Mouse (Mus musculus) embryo, embryonic 10.5 days (tissue): ENCODE measurements around the gene Npdc1.

ENCODE experiments used
- DNase-seq: peaks from one replicate; pipeline ENCODE4 v3.0.0-alpha.2; 2015; ENCODE audit warnings: low spot score

Npdc1 gene

GRCm38 (mm10) chr2:25430395-25431233, 31.5 kb downstream of the Npdc1 start:
- DNase-seq, result no peak

GRCm38 (mm10) chr2:25431308-25431855, 32.2 kb downstream of the Npdc1 start:
- peak; percentile 9 for DNase-seq

GRCm38 (mm10) chr2:25432326-25433098, 33.4 kb downstream of the Npdc1 start:
- no peak for DNase-seq

- no peak for DNase-seq
These were observed 34.0 kb downstream of the Npdc1 start for GRCm38 (mm10) chr2:25433101-25433500.

- no peak for DNase-seq
These were observed 35.1 kb downstream of the Npdc1 start for GRCm38 (mm10) chr2:25434292-25434691.

GRCm38 (mm10) chr2:25436286-25436820, 37.2 kb downstream of the Npdc1 start:
- DNase-seq, result no peak

GRCm38 (mm10) chr2:25441067-25441466, 41.9 kb downstream of the Npdc1 start:
- DNase-seq, result no peak

- no peak for DNase-seq
These were observed 43.5 kb downstream of the Npdc1 start for GRCm38 (mm10) chr2:25442682-25443081.

GRCm38 (mm10) chr2:25450853-25451647, 51.9 kb downstream of the Npdc1 start:
- no peak for DNase-seq

- no peak for DNase-seq
These were observed 53.8 kb downstream of the Npdc1 start for GRCm38 (mm10) chr2:25452951-25453350.

- DNase-seq, result no peak
These were observed 57.2 kb downstream of the Npdc1 start, which contains the start of gene Clic3 for GRCm38 (mm10) chr2:25456205-25456953. TSS of gene Clic3 (plus strand) at chr2:25456838.

- no peak for DNase-seq
These were observed 58.1 kb downstream of the Npdc1 start for GRCm38 (mm10) chr2:25457022-25457896.

- no peak for DNase-seq
These were observed 59.8 kb downstream of the Npdc1 start for GRCm38 (mm10) chr2:25458911-25459310.
